Comparison of ENCODE assay signal across 26 mouse cellular contexts in the genomic region with DNA sequence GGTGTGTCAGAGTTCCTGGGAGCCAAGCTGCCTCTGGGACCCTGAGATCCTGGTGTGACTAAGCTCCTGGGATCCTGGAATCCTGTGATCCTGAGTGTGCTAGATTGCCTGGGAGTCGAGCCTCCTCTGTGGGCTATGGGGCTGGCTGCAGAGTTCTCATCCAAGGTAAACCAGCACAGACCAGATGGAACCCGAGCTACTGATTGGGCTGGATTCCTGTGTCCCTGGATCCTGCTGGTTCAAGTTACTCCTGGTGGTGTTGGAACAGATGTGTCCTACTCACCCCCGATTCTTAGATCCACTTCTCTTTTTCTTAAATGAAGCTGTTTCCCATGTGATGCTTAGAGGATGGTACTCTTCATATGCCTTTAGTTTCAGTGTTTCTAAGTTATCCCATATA.
A peak's percentile ranks its signal among the peaks of the same experiment; 100 is the strongest.
DNase-seq lines count a peak whose midpoint lies in the region; ATAC-seq lines count a peak whose summit lies in the region.
"Had no signal": no experiment of that assay in that cellular context is flagged by ENCODE, and none has a peak within 500 bp of the region (broad histone marks: within the 10 kb centered on the region; RNA-seq: fewer than 3 reads in every experiment).

No protein-coding gene starts in this region.

- H3K4me1 ChIP-seq in heart, embryonic 10.5 days: no peaks in the 10 kb centered on the region
- no peaks in the 10 kb centered on the region for H3K4me1 ChIP-seq in midbrain, embryonic 11.5 days (ENCODE audit: control insufficient read depth, insufficient read depth, low read length)
- no peaks in the 10 kb centered on the region for H3K4me1 ChIP-seq in midbrain, embryonic 16.5 days (ENCODE audit: control insufficient read depth, insufficient read depth, low read length)
- no peaks in the 10 kb centered on the region for H3K4me1 ChIP-seq in liver, embryonic 12.5 days
- H3K4me1 ChIP-seq: embryonic facial prominence, embryonic 13.5 days; embryonic facial prominence, embryonic 15.5 days had no signal

- H3K27ac ChIP-seq in heart, embryonic 10.5 days: no peak overlapping the region
- H3K27ac ChIP-seq in midbrain, embryonic 11.5 days (ENCODE audit: low read depth, low read length): no peak overlapping the region
- H3K27ac ChIP-seq in midbrain, embryonic 16.5 days (ENCODE audit: low read length): no peak overlapping the region
- no peak overlapping the region for H3K27ac ChIP-seq in liver, embryonic 12.5 days
- H3K27ac ChIP-seq: embryonic facial prominence, embryonic 13.5 days; embryonic facial prominence, embryonic 15.5 days; forebrain, embryonic 10.5 days; forebrain, embryonic 12.5 days had no signal

- no peaks in the 10 kb centered on the region for H3K36me3 ChIP-seq in heart, embryonic 10.5 days
- no peaks in the 10 kb centered on the region for H3K36me3 ChIP-seq in midbrain, embryonic 11.5 days (ENCODE audit: control insufficient read depth, insufficient read depth, low read length)
- H3K36me3 ChIP-seq in midbrain, embryonic 16.5 days (ENCODE audit: control insufficient read depth, insufficient read depth, low read length): no peaks in the 10 kb centered on the region
- H3K36me3 ChIP-seq in liver, embryonic 12.5 days: no peaks in the 10 kb centered on the region
- H3K36me3 ChIP-seq: embryonic facial prominence, embryonic 13.5 days; embryonic facial prominence, embryonic 15.5 days; forebrain, embryonic 10.5 days; forebrain, embryonic 12.5 days; G1E had no signal

- no peak overlapping the region for H3K4me2 ChIP-seq in midbrain, embryonic 11.5 days
- H3K4me2 ChIP-seq in midbrain, embryonic 16.5 days (ENCODE audit: low read length): no peak overlapping the region
- no peak overlapping the region for H3K4me2 ChIP-seq in liver, embryonic 12.5 days
- H3K4me2 ChIP-seq: embryonic facial prominence, embryonic 13.5 days; embryonic facial prominence, embryonic 15.5 days; forebrain, embryonic 12.5 days had no signal

- H3K9me3 ChIP-seq in heart, embryonic 10.5 days: no peaks in the 10 kb centered on the region
- no peaks in the 10 kb centered on the region for H3K9me3 ChIP-seq in midbrain, embryonic 11.5 days (ENCODE audit: control insufficient read depth, low read length)
- no peaks in the 10 kb centered on the region for H3K9me3 ChIP-seq in midbrain, embryonic 16.5 days (replicated peaks; ENCODE audit: control insufficient read depth, low read length, poor library complexity, severe bottlenecking)
- no peaks in the 10 kb centered on the region for H3K9me3 ChIP-seq in liver, embryonic 12.5 days (replicated peaks)
- H3K9me3 ChIP-seq: embryonic facial prominence, embryonic 13.5 days; embryonic facial prominence, embryonic 15.5 days; forebrain, embryonic 12.5 days; G1E had no signal

- no peaks in the 10 kb centered on the region for H3K27me3 ChIP-seq in heart, embryonic 10.5 days (ENCODE audit: insufficient read depth, poor library complexity, severe bottlenecking)
- H3K27me3 ChIP-seq in midbrain, embryonic 11.5 days (ENCODE audit: control insufficient read depth, insufficient read depth, low read length): no peaks in the 10 kb centered on the region
- no peaks in the 10 kb centered on the region for H3K27me3 ChIP-seq in midbrain, embryonic 16.5 days (ENCODE audit: control insufficient read depth, insufficient read depth, low read depth, low read length)
- H3K27me3 ChIP-seq in liver, embryonic 12.5 days (replicated peaks): no peaks in the 10 kb centered on the region
- H3K27me3 ChIP-seq: embryonic facial prominence, embryonic 13.5 days; embryonic facial prominence, embryonic 15.5 days; forebrain, embryonic 12.5 days; Patski had no signal

- no peak overlapping the region for H3K9ac ChIP-seq in midbrain, embryonic 11.5 days (ENCODE audit: low read length)
- no peak overlapping the region for H3K9ac ChIP-seq in midbrain, embryonic 16.5 days (ENCODE audit: low read depth, low read length)
- H3K9ac ChIP-seq in liver, embryonic 12.5 days: no peak overlapping the region
- H3K9ac ChIP-seq: embryonic facial prominence, embryonic 13.5 days; embryonic facial prominence, embryonic 15.5 days; forebrain, embryonic 12.5 days had no signal

- no peak for ATAC-seq in midbrain, embryonic 11.5 days (ENCODE audit: low FRiP score)
- no peak for ATAC-seq in midbrain, embryonic 16.5 days
- ATAC-seq in liver, embryonic 12.5 days: no peak
- ATAC-seq: forebrain, embryonic 14.5 days; forebrain, embryonic 16.5 days; Patski had no signal

- DNase-seq in heart, adult 11 months: peak; percentile 66
- DNase-seq in heart, embryonic 10.5 days (ENCODE audit: low spot score): no peak
- peak; percentile 57 for DNase-seq in midbrain, embryonic 11.5 days (ENCODE audit: low spot score, missing footprints)
- DNase-seq in ZHBTc4 (ENCODE audit: low read depth, low spot score): peak; percentile 62
- DNase-seq in ovary, postnatal 10 days (ENCODE audit: low spot score): no peak
- DNase-seq: adrenal gland, adult 2 months; adrenal gland, postnatal 10 days; adrenal gland, postnatal 25 days; cerebellum, adult 11 months; cerebellum, adult 18-20 months; cerebellum, adult 8-10 months; cerebellum, adult 9-11 months; cerebellum, postnatal 14 days; cerebellum, postnatal 36 days; embryo, embryonic 11 days had no signal

- 71% methylated on average over 3 of the region's 3 CpGs for WGBS in heart, embryonic 10.5 days
- WGBS in midbrain, embryonic 11.5 days: 84% methylated on average over 3 of the region's 3 CpGs
- 91% methylated on average over 3 of the region's 3 CpGs for WGBS in midbrain, embryonic 16.5 days
- 54% methylated on average over 3 of the region's 3 CpGs for WGBS in liver, embryonic 12.5 days (ENCODE audit: insufficient replicate concordance)

- H3K4me3 ChIP-seq in heart, embryonic 10.5 days: no peak overlapping the region
- H3K4me3 ChIP-seq in midbrain, embryonic 11.5 days (ENCODE audit: low read depth, low read length): no peak overlapping the region
- H3K4me3 ChIP-seq in midbrain, embryonic 16.5 days (ENCODE audit: low read depth, low read length): no peak overlapping the region
- H3K4me3 ChIP-seq in liver, embryonic 12.5 days: no peak overlapping the region
- H3K4me3 ChIP-seq: embryonic facial prominence, embryonic 13.5 days; embryonic facial prominence, embryonic 15.5 days; erythroblast, embryonic 14.5 days; forebrain, embryonic 10.5 days; forebrain, embryonic 12.5 days had no signal

Comparison
In these comparisons a context has a peak if more than half of its experiments do, and no peak if none do; other contexts are left out.
1. DNase-seq: peak in heart, adult 11 months (single experiment), midbrain, embryonic 11.5 days (single experiment) and ZHBTc4 (single experiment); none in heart, embryonic 10.5 days (single experiment) and ovary, postnatal 10 days (single experiment).